Mouse (Mus musculus): ENCODE data around the gene Vps37c.

The Vps37c gene

DNA sequence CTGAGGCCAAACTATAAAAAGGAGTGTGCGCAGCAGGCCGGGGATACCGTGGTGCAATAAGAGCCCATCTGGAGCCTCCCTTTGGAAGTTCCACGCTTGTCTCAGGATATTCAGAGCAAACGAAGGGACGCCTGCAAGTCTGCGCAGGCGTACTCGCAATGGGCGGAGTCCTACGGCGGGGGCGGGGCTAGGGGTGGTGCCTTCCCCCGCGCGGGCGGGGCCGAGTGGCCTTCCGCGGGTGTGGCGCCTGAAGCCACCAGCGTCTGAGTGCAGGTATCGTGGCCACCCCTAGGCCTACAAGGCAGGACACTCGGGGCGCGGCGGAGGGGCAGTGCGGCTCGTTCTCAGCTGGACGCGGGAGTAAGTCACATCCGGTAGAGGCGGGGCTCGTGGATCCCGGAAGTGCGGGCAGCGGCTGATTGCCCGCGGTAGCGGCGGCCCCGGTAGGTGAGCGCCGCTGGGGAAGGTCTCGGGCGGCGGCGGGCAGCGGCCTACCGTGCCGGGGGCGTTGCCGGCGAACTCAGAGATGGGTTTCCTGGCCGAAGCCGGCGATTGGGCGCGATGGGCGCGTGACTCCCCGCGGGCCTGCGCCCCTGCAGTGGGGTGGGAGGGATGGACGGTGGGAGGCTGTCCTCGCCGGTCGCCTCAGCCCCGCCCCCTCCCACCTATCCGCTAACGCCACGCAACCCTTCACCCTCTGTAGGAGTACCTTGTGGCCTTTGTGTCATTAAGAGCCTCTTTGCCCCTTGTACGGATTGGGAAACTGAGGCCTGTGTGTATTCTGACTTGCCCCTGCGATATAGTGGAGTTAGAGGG lies at the start of gene Vps37c:
Gene Vps37c, plus strand, starts transcription at position 199 of the 816 bp plus-strand sequence.
- DNase-seq (ENCODE audit: low read depth in 1 of 2, low spot score in 2 of 2): peak; percentile 64 to 89

DNA sequence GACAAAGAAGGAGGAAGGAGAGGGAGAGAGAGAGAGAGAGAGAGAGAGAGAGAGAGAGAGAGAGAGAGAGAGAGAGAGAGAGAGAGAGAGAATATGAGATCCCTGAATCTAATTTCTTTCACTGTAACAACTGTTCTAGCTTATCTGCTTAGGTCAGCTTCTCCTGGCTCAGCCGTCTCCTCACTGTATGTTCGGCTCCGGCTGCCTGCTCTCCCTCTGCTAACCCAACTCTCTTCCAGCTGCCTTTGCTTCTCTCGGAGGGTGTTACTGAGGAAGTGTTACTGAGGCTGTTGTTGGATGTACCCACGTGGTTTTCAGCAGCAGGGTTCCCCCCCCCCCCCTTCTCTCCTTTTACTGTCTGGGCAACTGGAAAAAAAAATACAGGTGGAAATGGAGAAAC lies 48.5 kb upstream of the Vps37c start:
- no peak for DNase-seq (ENCODE audit: low read depth in 1 of 2, low spot score in 2 of 2)

- DNase-seq (ENCODE audit: low read depth in 1 of 2, low spot score in 2 of 2): no peak
Measured at GRCm38 (mm10) chr19:10640589-10641378, 47.8 kb upstream of the Vps37c start.

GRCm38 (mm10) chr19:10645616-10646015 lies 42.9 kb upstream of the Vps37c start:
- no peak for DNase-seq (ENCODE audit: low read depth in 1 of 2, low spot score in 2 of 2)

GRCm38 (mm10) chr19:10648156-10648555 lies 40.4 kb upstream of the Vps37c start:
- no peak for DNase-seq (ENCODE audit: low read depth in 1 of 2, low spot score in 2 of 2)

DNA sequence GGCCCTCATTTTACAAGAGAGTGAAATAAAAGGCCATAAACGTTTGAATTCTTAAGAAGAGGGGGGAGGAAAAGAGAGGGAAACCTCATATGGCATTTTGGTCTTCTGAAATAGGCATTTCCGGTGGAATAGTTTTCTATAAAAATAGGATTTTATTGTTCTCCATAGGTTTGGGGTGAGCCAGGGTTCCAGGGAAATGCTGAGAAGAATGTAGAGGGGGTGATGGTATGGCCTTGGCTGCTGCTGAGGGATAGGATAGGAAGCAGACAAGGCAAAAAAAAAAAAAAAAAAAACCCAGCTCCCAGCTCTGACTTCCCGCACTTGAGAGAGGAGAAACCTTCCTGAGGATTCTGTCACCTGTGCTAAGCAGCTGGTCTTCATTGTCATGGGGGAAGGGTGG lies 32.5 kb upstream of the Vps37c start:
- DNase-seq (ENCODE audit: low read depth in 1 of 2, low spot score in 2 of 2): no peak

- no peak for DNase-seq (ENCODE audit: low read depth in 1 of 2, low spot score in 2 of 2)
Measured at GRCm38 (mm10) chr19:10657742-10658141, 30.8 kb upstream of the Vps37c start.

DNA sequence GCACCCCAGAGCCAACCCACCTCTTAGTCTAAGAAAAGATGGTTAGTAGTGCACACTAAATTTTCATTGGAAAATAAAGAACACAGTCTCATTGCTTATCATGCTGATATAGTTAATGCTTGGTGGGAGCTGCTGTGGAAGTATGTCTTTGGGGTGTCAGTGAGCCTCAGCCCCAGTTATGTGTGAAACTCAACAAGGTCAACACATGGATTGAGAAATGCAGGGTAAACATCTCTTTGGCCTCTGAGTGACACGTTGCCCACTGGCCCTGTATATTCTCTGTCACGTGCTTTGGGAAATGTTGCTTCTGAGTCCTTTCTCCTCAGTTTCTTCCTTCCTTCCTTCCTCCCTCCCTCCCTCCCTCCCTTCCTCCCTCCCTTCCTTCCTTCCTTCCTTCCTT lies 30.1 kb upstream of the Vps37c start:
- DNase-seq (ENCODE audit: low read depth in 1 of 2, low spot score in 2 of 2): no peak

DNA sequence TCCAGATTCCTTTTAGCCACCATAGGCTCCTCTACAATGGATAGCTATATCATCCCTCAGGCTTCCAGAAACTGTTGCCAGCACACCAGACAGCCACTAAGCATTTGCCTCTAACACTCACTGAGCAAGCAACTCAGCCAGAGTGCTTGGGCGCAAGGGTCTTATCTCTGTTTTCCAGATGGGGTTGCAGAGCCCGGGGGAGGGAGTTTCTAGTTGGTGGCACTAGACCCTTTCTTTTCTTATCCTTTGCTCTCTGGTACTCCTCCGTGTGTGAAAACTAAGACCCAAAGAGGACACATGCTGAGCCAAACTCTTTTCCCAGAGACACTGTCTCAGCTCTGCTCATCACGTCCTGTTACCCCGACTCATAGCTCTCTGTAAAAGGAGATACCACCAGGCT lies 27.2 kb upstream of the Vps37c start:
- no peak for DNase-seq (ENCODE audit: low read depth in 1 of 2, low spot score in 2 of 2)

- DNase-seq (ENCODE audit: low read depth in 1 of 2, low spot score in 2 of 2): no peak
Measured at GRCm38 (mm10) chr19:10661919-10662318, 26.6 kb upstream of the Vps37c start.

GRCm38 (mm10) chr19:10662665-10663064 lies 25.9 kb upstream of the Vps37c start:
- DNase-seq (ENCODE audit: low read depth in 1 of 2, low spot score in 2 of 2): no peak

- DNase-seq (ENCODE audit: low read depth in 1 of 2, low spot score in 2 of 2): no peak
Measured at GRCm38 (mm10) chr19:10665093-10665492, 23.4 kb upstream of the Vps37c start.

DNA sequence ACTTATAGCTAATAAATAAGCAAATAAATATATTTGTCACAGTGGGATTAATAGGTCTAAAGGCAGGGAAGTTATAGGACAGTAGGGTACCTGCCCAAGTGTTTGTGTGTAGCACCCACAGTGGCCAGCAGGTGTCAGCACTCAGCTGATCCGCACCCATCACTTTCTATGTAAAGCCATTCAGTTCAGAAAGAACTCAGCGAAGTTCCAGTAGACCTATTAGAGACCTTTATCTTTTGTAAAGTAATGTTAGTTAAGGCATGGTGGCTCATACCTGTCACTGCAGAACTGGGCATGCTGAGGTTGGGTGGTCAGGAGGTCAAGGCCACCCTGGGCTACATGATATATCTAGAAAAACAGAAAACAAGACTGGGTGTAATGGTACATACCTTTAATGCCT lies 23.0 kb upstream of the Vps37c start:
- peak in 1 of 2 experiments; percentile 15 for DNase-seq (ENCODE audit: low read depth in 1 of 2, low spot score in 2 of 2)

- no peak for DNase-seq (ENCODE audit: low read depth in 1 of 2, low spot score in 2 of 2)
Measured at GRCm38 (mm10) chr19:10671319-10671718, 17.2 kb upstream of the Vps37c start.

DNA sequence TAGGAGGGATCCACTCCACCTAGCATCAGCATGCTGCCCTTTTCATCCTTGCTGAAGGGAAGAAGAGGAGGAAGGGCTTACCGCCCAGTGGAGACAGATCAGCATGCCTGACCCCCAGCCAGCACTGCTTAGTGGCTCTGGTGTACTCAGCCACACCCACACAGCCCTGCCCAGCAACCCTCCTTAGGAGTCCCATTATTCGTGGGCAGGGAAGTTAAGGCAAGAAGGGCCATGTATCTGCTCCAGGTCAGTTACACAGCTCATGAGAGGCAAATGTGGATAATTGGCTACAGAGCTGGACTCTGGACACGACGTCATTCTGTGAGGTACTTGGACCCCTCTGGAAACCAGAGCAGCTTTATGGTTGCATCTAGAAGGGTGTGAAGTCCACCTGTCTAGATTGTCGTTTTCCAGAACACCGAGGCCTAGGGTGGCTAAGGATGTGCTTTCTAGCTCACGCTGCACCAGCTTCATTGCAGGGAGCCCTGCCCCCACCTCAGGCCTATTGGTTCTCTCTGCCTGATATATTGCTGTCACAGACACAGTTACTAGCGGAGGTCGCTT lies 16.6 kb upstream of the Vps37c start:
- DNase-seq (ENCODE audit: low read depth in 1 of 2, low spot score in 2 of 2): no peak

- DNase-seq (ENCODE audit: low read depth in 1 of 2, low spot score in 2 of 2): no peak
Measured at GRCm38 (mm10) chr19:10673275-10673674, 15.3 kb upstream of the Vps37c start.

DNA sequence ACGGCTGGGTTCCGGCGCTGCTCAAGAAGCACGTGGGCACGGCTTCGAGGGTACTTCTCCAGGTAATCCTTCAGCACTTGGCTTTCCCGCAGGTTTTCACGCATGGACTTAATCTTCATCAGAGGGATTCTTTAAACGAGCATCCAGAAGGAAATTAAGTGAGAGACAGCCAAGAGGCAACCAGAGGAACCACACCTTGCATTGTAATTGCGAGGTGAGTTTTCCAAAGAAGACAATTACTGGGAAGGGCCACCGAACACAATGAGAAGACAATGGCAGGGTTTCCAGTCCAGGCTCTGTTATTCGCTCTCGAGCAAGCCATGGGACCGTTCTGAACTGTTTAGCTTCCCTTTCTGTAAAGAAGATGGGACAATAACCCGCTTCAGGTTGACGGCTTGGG lies 11.9 kb upstream of the Vps37c start:
- no peak for DNase-seq (ENCODE audit: low read depth in 1 of 2, low spot score in 2 of 2)

DNA sequence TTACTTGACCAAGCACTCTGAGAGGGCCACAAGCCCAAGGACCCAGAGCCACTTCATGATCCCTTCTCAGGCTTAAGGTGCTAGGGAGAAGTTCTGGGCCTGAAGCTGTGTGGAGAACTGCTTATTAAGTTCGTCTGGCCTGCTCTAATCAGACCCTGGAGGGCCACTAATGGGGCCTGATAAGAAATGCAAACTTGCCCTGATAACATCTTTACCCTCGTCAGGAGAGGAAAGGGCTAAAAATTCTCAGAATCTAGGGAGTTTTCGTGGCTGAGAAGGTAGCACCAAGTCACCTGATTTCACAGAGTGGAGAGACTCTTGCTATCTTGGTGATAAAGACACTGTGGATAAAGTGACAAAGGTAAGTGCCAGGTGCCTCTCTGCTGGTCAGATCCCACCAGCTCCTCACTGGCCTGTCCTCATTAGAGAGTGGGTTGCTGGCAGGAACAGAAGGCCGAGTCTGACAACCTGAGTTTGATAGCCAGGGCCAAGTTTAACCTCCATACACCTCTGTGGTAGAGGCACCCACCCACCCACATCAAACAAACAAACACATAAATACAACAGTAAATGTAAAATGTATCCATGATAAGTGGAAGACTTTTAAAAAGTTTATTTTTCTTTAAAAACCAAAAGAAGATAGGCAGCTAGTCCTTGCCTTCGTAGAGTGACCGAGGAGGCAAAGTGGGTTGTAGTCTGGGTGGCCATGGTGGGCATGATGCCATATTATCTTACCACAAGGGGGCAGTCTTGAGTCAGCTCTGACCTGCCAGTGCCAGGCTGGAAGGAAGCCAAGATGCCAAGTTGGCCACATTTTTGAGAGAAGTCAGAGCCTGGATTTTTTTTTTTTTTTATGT lies 10.4 kb upstream of the Vps37c start, which contains the start of gene Pga5:
Gene Pga5, minus strand, starts transcription at position 157 of the 857 bp plus-strand sequence.
- peak; percentile 29 to 57 for DNase-seq (ENCODE audit: low read depth in 1 of 2, low spot score in 2 of 2)

DNA sequence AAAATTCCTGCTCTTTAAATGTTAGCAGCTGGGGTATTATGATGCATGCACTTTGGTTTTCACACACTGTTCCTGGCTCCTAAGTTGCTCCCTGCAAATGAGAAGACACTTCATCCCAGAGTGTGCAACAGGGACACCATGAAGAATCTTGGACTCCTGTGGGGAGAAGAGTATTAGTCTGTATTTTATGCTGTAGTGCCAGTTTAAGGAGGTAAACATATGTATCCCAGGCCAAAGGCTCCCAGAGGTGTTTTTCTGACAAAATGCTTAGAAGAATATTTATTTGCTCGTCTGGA lies 9.8 kb upstream of the Vps37c start:
- no peak for DNase-seq (ENCODE audit: low read depth in 1 of 2, low spot score in 2 of 2)

DNA sequence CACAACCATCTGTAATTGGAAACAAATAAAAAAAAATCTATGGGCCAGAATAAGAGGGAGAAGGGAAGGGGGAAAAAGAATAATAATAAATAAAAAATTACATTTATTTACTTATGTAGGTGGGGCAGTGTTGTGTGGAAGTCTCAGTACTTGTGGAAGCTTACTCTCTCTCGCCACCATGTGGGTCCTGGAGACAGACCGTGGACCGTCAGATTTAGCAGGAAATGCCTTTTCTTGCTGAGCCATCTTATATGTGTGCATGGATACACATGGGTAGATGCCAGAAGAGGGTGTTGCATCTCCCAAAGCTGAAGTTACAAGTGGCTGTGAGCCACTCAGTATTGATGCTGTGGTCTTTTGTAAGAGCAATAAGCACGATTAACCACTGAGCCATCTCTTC lies 7.0 kb upstream of the Vps37c start:
- no peak for DNase-seq (ENCODE audit: low read depth in 1 of 2, low spot score in 2 of 2)

DNA sequence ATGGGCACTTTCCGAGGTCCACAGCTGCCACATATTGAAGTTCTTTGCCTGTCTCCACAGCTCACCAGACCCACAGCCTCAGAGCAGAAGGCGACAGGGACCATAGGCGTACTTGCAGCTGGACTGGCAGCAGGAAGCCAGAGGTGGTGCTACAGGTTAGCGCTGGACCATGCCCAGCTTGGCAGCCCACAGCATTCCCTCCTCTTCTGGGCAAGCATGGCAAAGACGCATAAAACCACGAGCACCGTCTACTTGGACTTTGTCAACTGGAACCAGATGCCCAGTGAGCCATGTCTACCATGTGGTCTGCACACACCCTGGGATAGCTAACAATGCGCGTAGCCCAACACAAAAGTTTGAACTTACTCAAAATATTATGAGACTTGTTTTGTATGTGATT lies 3.5 kb upstream of the Vps37c start:
- no peak for DNase-seq (ENCODE audit: low read depth in 1 of 2, low spot score in 2 of 2)
